Mouse (Mus musculus): ENCODE measurements at regions not wholly inside any gene's neighbourhood (a gene's known extent, or its start where the extent isn't known, plus 50 kb on each side); places are given as distances from the start of the nearest gene placed in this dataset.

GRCm38 (mm10) chr9:41586966-41587570 lies 425.6 kb upstream of the Ubash3b start:
- DNase-seq: no peak

GRCm38 (mm10) chr9:41586291-41586690 lies 424.8 kb upstream of the Ubash3b start:
- DNase-seq: no peak

GRCm38 (mm10) chr9:41585771-41586170 lies 424.3 kb upstream of the Ubash3b start:
- no peak for DNase-seq

GRCm38 (mm10) chr9:41585012-41585411 lies 423.5 kb upstream of the Ubash3b start:
- no peak for DNase-seq

GRCm38 (mm10) chr9:41583711-41584329 lies 422.3 kb upstream of the Ubash3b start:
- DNase-seq: no peak

GRCm38 (mm10) chr9:41583276-41583675 lies 421.8 kb upstream of the Ubash3b start:
- no peak for DNase-seq

- DNase-seq: no peak
These were observed 421.3 kb upstream of the Ubash3b start for GRCm38 (mm10) chr9:41582711-41583236.

GRCm38 (mm10) chr9:41582171-41582570 lies 420.7 kb upstream of the Ubash3b start:
- DNase-seq: no peak

GRCm38 (mm10) chr9:41581741-41582140 lies 420.2 kb upstream of the Ubash3b start:
- DNase-seq: no peak

GRCm38 (mm10) chr9:41581152-41581551 lies 419.7 kb upstream of the Ubash3b start:
- no peak for DNase-seq

- peak; percentile 77 for DNase-seq
These were observed 419.1 kb upstream of the Ubash3b start for GRCm38 (mm10) chr9:41580611-41581041.

- no peak for DNase-seq
These were observed 418.6 kb upstream of the Ubash3b start for GRCm38 (mm10) chr9:41580067-41580466.

GRCm38 (mm10) chr9:41579107-41580014 lies 417.9 kb upstream of the Ubash3b start:
- DNase-seq: peak; percentile 79

GRCm38 (mm10) chr9:41578221-41579106 lies 417.0 kb upstream of the Ubash3b start:
- no peak for DNase-seq

GRCm38 (mm10) chr9:41577760-41578159 lies 416.3 kb upstream of the Ubash3b start:
- DNase-seq: no peak

- DNase-seq: no peak
These were observed 414.3 kb upstream of the Ubash3b start for GRCm38 (mm10) chr9:41575826-41576225.

- no peak for DNase-seq
These were observed 408.8 kb upstream of the Ubash3b start for GRCm38 (mm10) chr9:41570262-41570661.

GRCm38 (mm10) chr9:41566496-41566895 lies 405.0 kb upstream of the Ubash3b start:
- DNase-seq: no peak

- DNase-seq: no peak
These were observed 404.3 kb upstream of the Ubash3b start for GRCm38 (mm10) chr9:41565784-41566183.

- no peak for DNase-seq
These were observed 401.9 kb upstream of the Ubash3b start for GRCm38 (mm10) chr9:41563376-41563775.

GRCm38 (mm10) chr9:41558456-41558855 lies 397.0 kb upstream of the Ubash3b start:
- DNase-seq: no peak

GRCm38 (mm10) chr9:41556888-41557287 lies 395.4 kb upstream of the Ubash3b start:
- DNase-seq: no peak

Data from layer of hippocampus, adult 9-11 months (tissue).